Mouse (Mus musculus): ENCODE data around the gene Zfp385b.

Gene Zfp385b

DNA sequence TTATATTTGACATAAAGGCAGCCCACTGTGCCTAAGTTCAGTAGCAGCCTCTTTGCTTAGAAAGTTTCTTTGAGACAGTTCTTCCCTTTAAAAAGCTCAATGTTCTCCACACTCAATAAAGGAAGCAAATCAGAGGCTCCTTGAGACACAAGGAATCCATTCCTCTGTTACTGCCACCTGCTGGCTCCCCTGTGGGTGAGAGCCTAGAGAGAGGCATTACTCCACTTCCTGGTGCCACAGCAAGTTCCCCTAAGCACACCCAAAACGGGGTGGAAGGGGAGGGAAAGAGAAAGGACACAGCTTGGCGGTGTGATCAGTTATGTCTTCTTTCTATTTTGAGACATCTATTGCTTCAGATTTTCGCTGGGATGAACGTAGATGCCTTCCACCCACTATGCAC, 450.3 kb downstream of the Zfp385b start:
- DNase-seq = no peak

Data from lung, postnatal 4 days (tissue).